Mouse (Mus musculus): ENCODE data around the gene Hephl1. TPM values are rescaled to one million over a fixed set of nuclear protein-coding genes. Genes with fewer than 3 reads are reported as not detected.

Gene Hephl1
- polyA plus RNA-seq, 1 experiment, result 0.05 TPM

DNA sequence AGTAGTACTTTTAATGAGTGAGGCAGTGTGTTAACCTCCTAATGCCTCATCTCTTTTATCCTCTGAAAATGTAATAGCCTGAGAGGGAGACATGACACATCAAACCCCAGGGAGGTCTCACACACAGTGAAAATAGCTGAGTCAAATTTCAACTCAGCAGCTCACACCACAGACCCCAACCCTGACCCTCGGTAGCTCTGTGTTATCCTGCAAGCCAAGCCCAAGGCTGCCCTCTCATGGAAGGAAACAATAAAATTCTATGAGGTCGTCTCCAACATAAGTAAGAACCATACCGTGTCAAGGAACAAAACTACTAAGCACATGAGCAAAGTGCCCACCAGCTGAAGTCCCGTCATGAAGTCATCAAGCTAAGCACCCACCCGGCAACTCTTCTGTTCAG, 8.3 kb upstream of the Hephl1 start:
- H3K4me1 ChIP-seq (replicated peaks; ENCODE audit: control insufficient read depth, insufficient read depth, low read length), result no peaks in the 10 kb centered on the region
- WGBS, result 42% methylated on average over 5 of the region's 5 CpGs

GRCm38 (mm10) chr9:15119515-15119914, 7.6 kb upstream of the Hephl1 start:
- DNase-seq, result no peak
- Histone ChIP-seq H3K36me3 (ENCODE audit: control insufficient read depth, insufficient read depth, low read length) (no peaks in the 10 kb centered on the region), H3K4me1 (replicated peaks; ENCODE audit: control insufficient read depth, insufficient read depth, low read length) (no peaks in the 10 kb centered on the region), H3K27me3 (ENCODE audit: control insufficient read depth, insufficient read depth, low read length) (no peaks in the 10 kb centered on the region), H3K27ac (ENCODE audit: control insufficient read depth, insufficient read depth, low read length) (no peak overlapping the region), H3K4me3 (ENCODE audit: control insufficient read depth, insufficient read depth, low read length) (no peak overlapping the region)
- 61% methylated on average over 1 of the region's 1 CpGs for WGBS
- TF ChIP-seq POLR2A (IDR thresholded peaks at IDR 0.05; ENCODE audit: control insufficient read depth, extremely low read depth, insufficient read depth, low read length, poor library complexity), result no peak
- no peak for TF ChIP-seq CTCF (IDR thresholded peaks at IDR 0.05; ENCODE audit: borderline replicate concordance, control insufficient read depth, extremely low read depth, insufficient read depth, low read length, poor library complexity)

More for the DNA sequence above, 8.3 kb upstream of the Hephl1 start:
- Histone ChIP-seq H3K4me3 (ENCODE audit: control insufficient read depth, insufficient read depth, low read length) (no peak overlapping the region), H3K27ac (ENCODE audit: control insufficient read depth, insufficient read depth, low read length) (no peak overlapping the region), H3K36me3 (ENCODE audit: control insufficient read depth, insufficient read depth, low read length) (no peaks in the 10 kb centered on the region), H3K27me3 (ENCODE audit: control insufficient read depth, insufficient read depth, low read length) (no peaks in the 10 kb centered on the region)
- no peak for DNase-seq
- no peak for TF ChIP-seq POLR2A (IDR thresholded peaks at IDR 0.05; ENCODE audit: control insufficient read depth, extremely low read depth, insufficient read depth, low read length, poor library complexity)
- TF ChIP-seq CTCF (IDR thresholded peaks at IDR 0.05; ENCODE audit: borderline replicate concordance, control insufficient read depth, extremely low read depth, insufficient read depth, low read length, poor library complexity), result no peak

DNA sequence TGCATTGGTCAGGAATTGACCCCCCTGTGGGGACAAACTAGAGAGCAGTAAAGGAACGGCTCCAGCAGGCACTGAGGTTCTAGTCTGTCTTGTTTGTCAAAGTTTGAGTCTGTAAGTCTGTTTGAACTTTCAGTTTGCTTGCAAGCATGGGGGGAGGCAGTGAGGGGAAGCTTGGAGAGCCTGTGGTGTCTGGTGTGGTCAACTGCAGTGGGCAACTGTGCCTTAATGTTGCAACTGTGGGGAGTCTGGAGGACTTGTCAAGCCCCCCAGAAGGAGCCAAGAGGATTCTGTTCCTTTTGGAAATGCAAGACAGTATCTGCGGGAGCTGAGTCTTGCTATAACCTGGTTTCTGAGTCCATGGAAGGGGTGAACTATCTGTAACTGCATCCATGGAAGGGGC, 4.3 kb upstream of the Hephl1 start:
- Histone ChIP-seq H3K36me3 (ENCODE audit: control insufficient read depth, insufficient read depth, low read length) (no peaks in the 10 kb centered on the region), H3K4me3 (ENCODE audit: control insufficient read depth, insufficient read depth, low read length) (no peak overlapping the region), H3K27ac (ENCODE audit: control insufficient read depth, insufficient read depth, low read length) (no peak overlapping the region), H3K27me3 (ENCODE audit: control insufficient read depth, insufficient read depth, low read length) (no peaks in the 10 kb centered on the region), H3K4me1 (replicated peaks; ENCODE audit: control insufficient read depth, insufficient read depth, low read length) (no peaks in the 10 kb centered on the region)
- 60% methylated on average over 2 of the region's 2 CpGs for WGBS
- TF ChIP-seq POLR2A (IDR thresholded peaks at IDR 0.05; ENCODE audit: control insufficient read depth, extremely low read depth, insufficient read depth, low read length, poor library complexity) (no peak), CTCF (IDR thresholded peaks at IDR 0.05; ENCODE audit: borderline replicate concordance, control insufficient read depth, extremely low read depth, insufficient read depth, low read length, poor library complexity) (no peak)
- no peak for DNase-seq

DNA sequence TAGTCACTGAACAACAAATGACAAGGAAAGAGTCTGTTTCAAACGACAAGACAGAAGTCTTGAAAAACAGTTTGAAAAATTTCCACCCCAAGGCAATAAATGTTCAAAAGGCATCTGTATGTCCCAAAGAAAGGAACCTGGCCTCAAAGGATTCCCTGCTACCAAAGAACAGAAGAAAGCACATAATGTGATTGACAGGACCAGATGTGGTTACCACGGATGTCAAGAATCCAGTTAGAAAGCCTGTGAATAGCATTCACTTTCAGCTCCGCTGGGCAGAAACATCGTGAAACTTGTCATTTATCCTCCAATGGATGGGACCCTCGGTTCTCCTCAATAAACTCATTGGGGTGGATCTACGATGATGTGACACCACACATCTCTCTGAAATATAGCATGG, 2.2 kb upstream of the Hephl1 start:
- Histone ChIP-seq H3K36me3 (ENCODE audit: control insufficient read depth, insufficient read depth, low read length) (no peaks in the 10 kb centered on the region), H3K4me1 (replicated peaks; ENCODE audit: control insufficient read depth, insufficient read depth, low read length) (no peaks in the 10 kb centered on the region)
- WGBS, result 93% methylated on average over 6 of the region's 6 CpGs

DNA sequence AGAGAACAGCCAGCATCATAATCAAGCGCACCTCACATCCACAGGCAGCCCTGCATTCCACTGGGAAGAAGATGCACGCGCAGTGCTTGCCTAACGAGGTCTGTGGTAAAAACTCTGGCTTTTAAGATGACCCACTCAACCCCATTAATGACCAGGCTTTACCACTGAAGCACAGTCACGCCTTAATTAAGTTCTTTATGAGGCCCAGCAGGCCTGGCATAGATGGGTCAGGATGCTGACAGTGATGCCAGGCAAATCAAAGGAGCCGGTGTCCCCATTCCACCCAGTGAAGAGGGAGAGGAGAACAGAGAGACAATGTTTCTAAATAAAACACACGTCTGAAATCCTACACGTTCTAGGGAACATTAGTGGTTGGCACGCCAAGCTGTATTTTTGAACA, 3.8 kb downstream of the Hephl1 start:
- WGBS, result 96% methylated on average over 9 of the region's 9 CpGs
- Histone ChIP-seq H3K4me1 (replicated peaks; ENCODE audit: control insufficient read depth, insufficient read depth, low read length) (no peaks in the 10 kb centered on the region), H3K36me3 (ENCODE audit: control insufficient read depth, insufficient read depth, low read length) (no peaks in the 10 kb centered on the region), H3K27me3 (ENCODE audit: control insufficient read depth, insufficient read depth, low read length) (no peaks in the 10 kb centered on the region), H3K27ac (ENCODE audit: control insufficient read depth, insufficient read depth, low read length) (no peak overlapping the region; the same call in 1 of the 2 replicates), H3K4me3 (ENCODE audit: control insufficient read depth, insufficient read depth, low read length) (no peak overlapping the region)
- no peak for DNase-seq
- TF ChIP-seq CTCF (IDR thresholded peaks at IDR 0.05; ENCODE audit: borderline replicate concordance, control insufficient read depth, extremely low read depth, insufficient read depth, low read length, poor library complexity), result no peak
- no peak for TF ChIP-seq POLR2A (IDR thresholded peaks at IDR 0.05; ENCODE audit: control insufficient read depth, extremely low read depth, insufficient read depth, low read length, poor library complexity)

More for the DNA sequence above, 2.2 kb upstream of the Hephl1 start:
- no peak overlapping the region for H3K27ac ChIP-seq (ENCODE audit: control insufficient read depth, insufficient read depth, low read length)
- no peaks in the 10 kb centered on the region for H3K27me3 ChIP-seq (ENCODE audit: control insufficient read depth, insufficient read depth, low read length)
- no peak for DNase-seq
- TF ChIP-seq POLR2A (IDR thresholded peaks at IDR 0.05; ENCODE audit: control insufficient read depth, extremely low read depth, insufficient read depth, low read length, poor library complexity) (no peak), CTCF (IDR thresholded peaks at IDR 0.05; ENCODE audit: borderline replicate concordance, control insufficient read depth, extremely low read depth, insufficient read depth, low read length, poor library complexity) (no peak)
- no peak overlapping the region for H3K4me3 ChIP-seq (ENCODE audit: control insufficient read depth, insufficient read depth, low read length)

- no peak for DNase-seq
- no peak overlapping the region for H3K4me3 ChIP-seq (ENCODE audit: control insufficient read depth, insufficient read depth, low read length)
- no peaks in the 10 kb centered on the region for H3K36me3 ChIP-seq (ENCODE audit: control insufficient read depth, insufficient read depth, low read length)
- TF ChIP-seq POLR2A (IDR thresholded peaks at IDR 0.05; ENCODE audit: control insufficient read depth, extremely low read depth, insufficient read depth, low read length, poor library complexity) (no peak), CTCF (IDR thresholded peaks at IDR 0.05; ENCODE audit: borderline replicate concordance, control insufficient read depth, extremely low read depth, insufficient read depth, low read length, poor library complexity) (no peak)
- no peaks in the 10 kb centered on the region for H3K4me1 ChIP-seq (replicated peaks; ENCODE audit: control insufficient read depth, insufficient read depth, low read length)
- WGBS, result 87% methylated on average over 4 of the region's 4 CpGs
- H3K27me3 ChIP-seq (ENCODE audit: control insufficient read depth, insufficient read depth, low read length), result no peaks in the 10 kb centered on the region
- H3K27ac ChIP-seq (ENCODE audit: control insufficient read depth, insufficient read depth, low read length), result no peak overlapping the region
Measured at GRCm38 (mm10) chr9:15105136-15105535, 6.8 kb downstream of the Hephl1 start.

All from thymus, adult 2 months (tissue).